Mouse (Mus musculus) Patski (cell line): ENCODE measurements at regions not wholly inside any gene's neighbourhood (a gene's known extent, or its start where the extent isn't known, plus 50 kb on each side); places are given as distances from the start of the nearest gene placed in this dataset.
A peak's percentile ranks its signal among the peaks of the same experiment; 100 is the strongest.

Experiments used
- ATAC-seq: fragments of 100-300 bp; one replicate; pipeline ENCODE4 v1.8.0; 2021
- CTCF ChIA-PET: fragments of 350-600 bp; sonication (Branson Sonifier 250); formaldehyde crosslinking; loops from one replicate; lab custom pipeline; 2022; ENCODE audit warnings: inconsistent platforms; lab: Charles Lee
- POLR2A ChIA-PET: fragments of 350-600 bp; sonication (Branson Sonifier 250); formaldehyde crosslinking; loops from one replicate; lab custom pipeline; 2022; ENCODE audit warnings: antibody characterized with exemption, inconsistent platforms; lab: Charles Lee
- DNase-seq: peaks from one replicate; pipeline ENCODE4 v3.0.0-alpha.2; 2011; ENCODE audit warnings: low read depth, low spot score
- H3K27me3 ChIP-seq: fragments of 371-371 bp; one replicate; pipeline ENCODE4 v1.5.1; 2021
- CTCF ChIP-seq: fragments of 100-300 bp; IDR thresholded peaks from one replicate; pipeline ENCODE4 v1.5.1; 2021
- in situ Hi-C: fragments of 300-500 bp; cut with MboI; formaldehyde crosslinking; loops from 3 replicates; pipeline ENCODE4 v1.11.1; 2018; ENCODE audit warnings: low pct_unique_long_range_greater_than_20kb, mixed read lengths

GRCm38 (mm10) chr10:68893100-68893841, 169.8 kb downstream of the Tmem26 start:
- TF ChIP-seq CTCF: no peak
- in situ Hi-C loops: loop anchor here (5.0 kb wide), 1 partner anchor 106 kb away; no protein-coding TSS in a partner anchor
- no peak for ATAC-seq
- no peak for DNase-seq
- ChIA-PET CTCF (interaction anchor here (1.1 to 1.5 kb wide), 3 partner anchors 9 to 21 kb away, joined by 3 to 4 read pairs (median 4); no protein-coding TSS in a partner anchor), POLR2A (no interaction called here)
- H3K27me3 ChIP-seq: no peaks in the 10 kb centered on the region

- H3K27me3 ChIP-seq: no peaks in the 10 kb centered on the region
- ChIA-PET POLR2A (no interaction called here), CTCF (interaction anchor here (1.4 kb wide), 1 partner anchor 8 kb away, joined by 4 read pairs; no protein-coding TSS in a partner anchor)
- TF ChIP-seq CTCF: no peak
- ATAC-seq (no peak), DNase-seq (no peak)
- in situ Hi-C loops: loop anchor here (5.0 kb wide), 1 partner anchor 107 kb away; no protein-coding TSS in a partner anchor
These were observed 170.7 kb downstream of the Tmem26 start for GRCm38 (mm10) chr10:68894121-68894520.

GRCm38 (mm10) chr10:68897524-68897923, 174.1 kb downstream of the Tmem26 start:
- in situ Hi-C loops: no loop called here
- no peak for TF ChIP-seq CTCF
- ChIA-PET CTCF (interaction anchor here (1.1 to 1.9 kb wide), 2 partner anchors 11 to 433 kb away, joined by 3 to 6 read pairs; no protein-coding TSS in a partner anchor), POLR2A (no interaction called here)
- ATAC-seq (peak; percentile 51), DNase-seq (peak; percentile 68)
- H3K27me3 ChIP-seq: no peaks in the 10 kb centered on the region

- no peak for TF ChIP-seq CTCF
- no peak for DNase-seq
- no peak for ATAC-seq
- no peaks in the 10 kb centered on the region for H3K27me3 ChIP-seq
- ChIA-PET POLR2A (no interaction called here), CTCF (interaction anchor here (1.2 to 1.3 kb wide), 3 partner anchors 93 to 285 kb away, joined by 3 read pairs; no protein-coding TSS in a partner anchor)
- in situ Hi-C loops: loop anchor here (5.0 to 10.0 kb wide), 2 partner anchors 284 to 439 kb away; no protein-coding TSS in a partner anchor
These were observed 177.7 kb downstream of the Tmem26 start for GRCm38 (mm10) chr10:68901168-68901567.

GRCm38 (mm10) chr10:68902670-68903069, 179.2 kb downstream of the Tmem26 start:
- peak; percentile 73 for TF ChIP-seq CTCF
- POLR2A ChIA-PET: no interaction called here
- no peak for ATAC-seq

GRCm38 (mm10) chr10:68904337-68904736, 180.9 kb downstream of the Tmem26 start:
- no peaks in the 10 kb centered on the region for H3K27me3 ChIP-seq
- CTCF ChIA-PET: interaction anchor here (3.1 kb wide), 1 partner anchor 73 kb away, joined by 15 read pairs; no protein-coding TSS in a partner anchor
- DNase-seq (no peak), ATAC-seq (no peak)
- in situ Hi-C loops: loop anchor here (5.0 to 10.0 kb wide), 2 partner anchors 280 to 442 kb away; no protein-coding TSS in a partner anchor
- no peak for TF ChIP-seq CTCF
- POLR2A ChIA-PET: interaction anchor here (0.7 kb wide), 1 partner anchor 68 kb away, joined by 3 read pairs; no protein-coding TSS in a partner anchor

More at GRCm38 (mm10) chr10:68902670-68903069, 179.2 kb downstream of the Tmem26 start:
- CTCF ChIA-PET: interaction anchor here (0.8 to 3.1 kb wide), 17 partner anchors 9 to 642 kb away, joined by 3 to 15 read pairs (median 3); no protein-coding TSS in a partner anchor
- in situ Hi-C loops: loop anchor here (5.0 to 10.0 kb wide), 2 partner anchors 282 to 440 kb away; no protein-coding TSS in a partner anchor
- DNase-seq: no peak
- H3K27me3 ChIP-seq: no peaks in the 10 kb centered on the region

- ATAC-seq (no peak), DNase-seq (no peak)
- peak; percentile 57 for TF ChIP-seq CTCF
- in situ Hi-C loops: loop anchor here (5.0 to 10.0 kb wide), 2 partner anchors 277 to 414 kb away; no protein-coding TSS in a partner anchor
- CTCF ChIA-PET: interaction anchor here (0.7 to 2.3 kb wide), 10 partner anchors 10 to 661 kb away, joined by 3 to 7 read pairs (median 3); no protein-coding TSS in a partner anchor
- POLR2A ChIA-PET: interaction anchor here (0.7 kb wide), 1 partner anchor 239 kb away, joined by 3 read pairs; no protein-coding TSS in a partner anchor
- H3K27me3 ChIP-seq: no peaks in the 10 kb centered on the region
These were observed 184.8 kb downstream of the Tmem26 start for GRCm38 (mm10) chr10:68908236-68908635.

GRCm38 (mm10) chr10:68909018-68909417, 185.6 kb downstream of the Tmem26 start:
- ATAC-seq (no peak), DNase-seq (no peak)
- POLR2A ChIA-PET: no interaction called here
- in situ Hi-C loops: loop anchor here (5.0 to 10.0 kb wide), 2 partner anchors 276 to 413 kb away; no protein-coding TSS in a partner anchor
- CTCF ChIA-PET: interaction anchor here (0.7 to 2.3 kb wide), 8 partner anchors 11 to 443 kb away, joined by 3 to 7 read pairs (median 4); no protein-coding TSS in a partner anchor
- no peaks in the 10 kb centered on the region for H3K27me3 ChIP-seq
- TF ChIP-seq CTCF: no peak

GRCm38 (mm10) chr10:68916147-68916546, 192.7 kb downstream of the Tmem26 start:
- no peak for ATAC-seq
- no peak for TF ChIP-seq CTCF
- DNase-seq: no peak
- CTCF ChIA-PET: no interaction called here
- H3K27me3 ChIP-seq: no peaks in the 10 kb centered on the region
- POLR2A ChIA-PET: no interaction called here
- in situ Hi-C loops: no loop called here

- TF ChIP-seq CTCF: no peak
- ChIA-PET POLR2A (no interaction called here), CTCF (no interaction called here)
- DNase-seq (peak; percentile 64), ATAC-seq (no peak)
- peaks cover 3% of the 10 kb centered on the region for H3K27me3 ChIP-seq
- in situ Hi-C loops: no loop called here
These were observed 212.4 kb downstream of the Tmem26 start for GRCm38 (mm10) chr10:68935843-68936242.
